Mouse (Mus musculus): Measurements from ENCODE around the gene Ubap1. TPM values are rescaled to one million over a fixed set of nuclear protein-coding genes. Genes with fewer than 3 reads are reported as not detected.

The Ubap1 gene
- total RNA-seq, 2 experiments from 2014 or later: 39.3 to 40.4 TPM

DNA sequence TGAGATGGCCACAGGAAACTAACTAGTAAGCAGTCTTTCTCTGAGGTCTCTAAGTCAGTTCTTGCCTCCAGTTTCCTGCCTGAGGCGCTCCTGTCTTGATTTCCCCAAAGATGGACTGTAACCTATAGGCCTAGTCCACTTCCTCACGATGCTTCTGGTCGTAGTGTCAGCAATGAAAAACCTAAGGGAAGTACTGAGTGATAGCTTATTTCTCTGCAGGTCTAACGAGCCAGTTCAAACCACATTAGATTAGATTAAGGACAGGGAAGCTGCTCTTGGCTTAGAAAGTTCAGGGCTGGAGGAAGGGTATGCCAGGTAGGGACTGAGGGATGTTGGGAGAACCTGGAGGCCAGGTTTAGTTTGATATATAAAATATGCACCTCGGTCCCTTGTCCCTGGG, 52.8 kb downstream of the Ubap1 start:
- H3K4me3 ChIP-seq: no peak overlapping the region
- no peak for DNase-seq (ENCODE audit: low spot score in 2 of 2)
- H3K27ac ChIP-seq: no peak overlapping the region
- no peak for TF ChIP-seq CTCF (conservative IDR thresholded peaks at IDR 0.05)

DNA sequence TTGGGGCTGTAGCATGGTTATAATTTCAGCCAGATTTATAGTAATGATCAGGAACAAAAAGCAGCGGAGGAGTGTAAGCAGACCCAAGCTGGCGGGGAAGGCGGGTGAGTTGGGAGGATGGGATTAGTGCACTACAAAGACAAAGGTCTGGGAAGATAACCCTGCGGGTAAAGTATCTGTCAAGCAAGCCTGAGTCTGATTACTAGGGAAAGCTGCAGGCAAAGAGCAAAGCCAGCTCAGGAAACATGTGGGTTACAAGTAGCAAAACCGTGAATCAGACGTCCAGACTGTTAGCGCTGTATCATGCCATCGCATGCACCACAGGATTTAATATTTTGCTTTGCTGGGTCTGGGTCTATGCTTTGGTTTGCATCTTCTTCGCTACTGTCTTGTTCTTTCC, 57.8 kb downstream of the Ubap1 start:
- no peak overlapping the region for H3K4me3 ChIP-seq
- DNase-seq (ENCODE audit: low spot score in 2 of 2): no peak
- H3K27ac ChIP-seq: no peak overlapping the region
- TF ChIP-seq CTCF (conservative IDR thresholded peaks at IDR 0.05): no peak

DNA sequence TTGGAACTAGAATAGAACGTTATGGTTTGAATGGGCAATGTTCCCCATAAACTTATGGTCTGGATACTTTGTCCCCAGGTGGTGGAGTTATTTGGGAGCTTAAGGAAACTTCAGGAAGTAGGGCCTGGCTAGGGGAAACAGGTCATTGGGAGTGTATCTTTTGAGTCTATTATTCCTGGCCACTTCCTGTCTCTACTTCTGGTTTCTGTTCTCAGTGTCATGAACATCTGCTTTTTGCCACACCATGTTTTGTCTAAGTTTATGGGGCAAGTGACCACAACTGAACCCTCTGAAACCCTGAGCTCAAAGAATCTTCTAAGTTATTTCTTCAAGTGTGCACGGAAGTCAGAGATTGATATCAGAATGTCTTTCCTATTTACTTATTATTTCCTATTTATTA, 58.6 kb downstream of the Ubap1 start:
- TF ChIP-seq CTCF (conservative IDR thresholded peaks at IDR 0.05): no peak
- DNase-seq (ENCODE audit: low spot score in 2 of 2): no peak

DNA sequence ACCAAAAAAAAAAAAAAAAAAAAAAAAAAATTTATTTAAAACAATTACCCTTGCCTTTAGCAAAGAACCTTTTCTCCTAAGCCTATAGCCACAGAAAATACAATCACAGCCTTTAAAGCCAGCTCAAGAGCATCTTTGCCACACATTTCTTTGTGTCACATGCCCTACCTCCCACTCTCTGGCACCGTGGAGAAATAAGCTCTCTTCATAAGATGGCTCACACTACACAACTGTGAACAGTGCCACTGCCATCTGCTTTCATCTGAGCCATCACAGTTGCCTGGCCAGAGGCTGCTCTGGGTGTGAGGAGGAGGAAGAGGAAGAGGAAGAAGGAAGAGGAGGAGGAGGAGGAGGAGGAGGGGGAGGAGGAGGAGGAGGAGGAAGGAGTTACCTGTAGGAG, 60.5 kb downstream of the Ubap1 start:
- DNase-seq (ENCODE audit: low spot score in 2 of 2): peak; percentile 23 to 40

More for the DNA sequence above, 58.6 kb downstream of the Ubap1 start:
- H3K4me3 ChIP-seq: no peak overlapping the region
- no peak overlapping the region for H3K27ac ChIP-seq

DNA sequence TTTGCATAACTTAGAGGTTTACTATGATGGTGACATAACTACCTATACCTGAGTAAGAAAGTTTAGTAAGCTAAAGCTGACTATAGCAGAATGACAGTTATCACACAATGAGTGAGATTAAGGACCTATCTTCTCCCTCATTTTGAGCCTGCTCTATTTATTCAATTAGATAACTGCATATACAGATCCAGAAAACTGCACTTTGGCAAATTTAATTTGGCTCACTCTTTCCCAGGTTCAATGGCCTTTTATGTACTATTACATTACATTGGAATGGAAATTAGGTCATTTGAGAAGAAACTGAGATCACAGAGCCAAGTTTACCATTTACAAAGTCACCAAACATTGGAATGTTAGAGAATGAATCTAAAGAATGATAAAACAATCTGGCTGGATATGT, 68.2 kb downstream of the Ubap1 start:
- DNase-seq (ENCODE audit: low spot score in 2 of 2): no peak
- no peak for TF ChIP-seq CTCF (conservative IDR thresholded peaks at IDR 0.05)
- Histone ChIP-seq H3K4me3 (no peak overlapping the region), H3K27ac (no peak overlapping the region)

More for the DNA sequence above, 60.5 kb downstream of the Ubap1 start:
- H3K4me3 ChIP-seq: no peak overlapping the region
- TF ChIP-seq CTCF (conservative IDR thresholded peaks at IDR 0.05): no peak
- no peak overlapping the region for H3K27ac ChIP-seq

DNA sequence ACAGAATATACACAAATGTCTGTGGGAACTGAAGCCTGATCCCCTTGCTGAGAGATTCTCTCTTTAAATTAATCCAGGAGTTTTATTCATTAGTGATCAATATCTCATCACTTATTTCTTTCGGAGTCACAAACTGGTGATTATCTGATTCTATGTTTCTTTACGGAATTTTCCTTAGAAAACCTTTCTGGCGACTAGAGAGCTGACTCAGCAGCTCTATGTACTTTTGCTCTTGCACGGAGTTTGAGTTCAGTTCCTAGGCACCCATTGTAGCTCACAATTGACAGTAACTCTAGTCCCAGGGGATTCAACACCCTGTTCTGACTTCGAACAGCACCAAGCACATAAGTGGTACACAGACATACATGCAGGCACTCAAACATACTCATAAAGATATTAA, 90.1 kb downstream of the Ubap1 start:
- no peak for DNase-seq (ENCODE audit: low spot score in 2 of 2)
- Histone ChIP-seq H3K4me3 (no peak overlapping the region), H3K27ac (no peak overlapping the region)
- no peak for TF ChIP-seq CTCF (conservative IDR thresholded peaks at IDR 0.05)

Other genes with a start within 250 kb of the Ubap1 start
- gene Nol6, start 224.5 kb upstream of the Ubap1 start, total RNA-seq (2021): 100 to 1,000 TPM; 105 to 113 TPM
- gene Ube2r2, start 213.3 kb upstream of the Ubap1 start, total RNA-seq (2021): 10 to 100 TPM; 77.3 to 81.1 TPM
- gene Ubap2, start 73.9 kb upstream of the Ubap1 start, total RNA-seq (2021): 10 to 100 TPM; 40.9 to 45.0 TPM
- 10 to 100 TPM; 41.0 to 41.4 TPM for gene Dcaf12, start 34.1 kb upstream of the Ubap1 start, total RNA-seq (2021)
- 1 to 10 TPM; 1.2 to 1.3 TPM for gene Kif24, start 115.9 kb downstream of the Ubap1 start, total RNA-seq (2021)
- gene Nudt2, start 116.2 kb downstream of the Ubap1 start, total RNA-seq (2021): 10 to 100 TPM; 29.3 to 30.4 TPM
- 10 to 100 TPM; 31.4 to 31.8 TPM for gene AI464131, start 154.1 kb downstream of the Ubap1 start, total RNA-seq (2021)
- 1 to 10 TPM; 4.5 to 6.1 TPM for gene 1110017D15Rik, start 168.3 kb downstream of the Ubap1 start, total RNA-seq (2021)
- gene Fam219a, start 220.5 kb downstream of the Ubap1 start, total RNA-seq (2021): 100 to 1,000 TPM; 153 to 157 TPM
- 1 to 10 TPM; 7.7 to 8.3 TPM for gene Dnaic1, start 220.8 kb downstream of the Ubap1 start, total RNA-seq (2021)